Mouse (Mus musculus): ENCODE data around the gene Pbrm1.

DNA sequence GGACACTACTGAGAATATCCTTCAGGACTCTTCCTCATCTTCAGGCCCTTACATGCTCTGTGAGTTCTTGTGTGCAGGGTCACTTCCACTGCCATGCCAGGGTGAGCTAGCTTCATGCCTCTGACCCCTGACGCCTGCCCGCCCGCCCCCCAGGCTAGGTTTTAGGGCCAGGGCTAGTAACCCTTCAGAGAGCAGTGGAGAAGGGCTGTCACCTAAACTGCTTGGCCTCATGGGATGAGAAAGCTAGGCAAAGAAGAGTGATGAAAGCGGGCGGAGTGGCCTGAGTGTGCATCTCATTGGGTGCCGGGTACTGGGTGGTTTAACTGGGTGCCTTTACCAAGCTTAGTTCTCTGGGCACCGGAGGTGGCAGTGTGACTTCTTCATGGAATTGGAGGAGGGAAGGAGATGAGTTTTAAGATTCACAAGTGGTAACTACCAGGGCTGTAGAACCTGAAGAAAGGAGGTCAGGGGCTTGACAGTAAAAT, 113.6 kb downstream of the Pbrm1 start:
- TF ChIP-seq POLR2A (IDR thresholded peaks at IDR 0.05; ENCODE audit: control insufficient read depth, extremely low read depth, insufficient read depth, low read length, poor library complexity) (no peak), CTCF (IDR thresholded peaks at IDR 0.05; ENCODE audit: borderline replicate concordance, control insufficient read depth, extremely low read depth, insufficient read depth, low read length, poor library complexity) (no peak)
